13 mouse cellular contexts compared by ENCODE assay signal in genomic region chr5:114565751-114566150, GRCm38 (mm10). TPM values are rescaled to one million over a fixed set of nuclear protein-coding genes. Genes with fewer than 3 reads are reported as not detected.
DNase-seq lines count a peak whose midpoint lies in the region; ATAC-seq and TF ChIP-seq lines count a peak whose summit lies in the region.
"Had no signal": no experiment of that assay in that cellular context is flagged by ENCODE, and none has a peak within 500 bp of the region (broad histone marks: within the 10 kb centered on the region; RNA-seq: fewer than 3 reads in every experiment).

No protein-coding gene starts in this region.

- DNase-seq in forebrain, embryonic 10.5 days (ENCODE audit: extremely low spot score, low spot score), result no peak
- no peak for DNase-seq in kidney, adult 11 months
- peak; percentile 87 for DNase-seq in 416B (ENCODE audit: low read depth)
- peak; percentile 70 for DNase-seq in G1E (ENCODE audit: low spot score)
- no peak for DNase-seq in right cerebral cortex, adult 2 months (ENCODE audit: low spot score in 2 of 2)
- DNase-seq: embryo, embryonic 11 days; layer of hippocampus, postnatal 36 days; right cerebral cortex, postnatal 25 days had no signal

- peaks cover 14% of the 10 kb centered on the region for H3K9me3 ChIP-seq in forebrain, embryonic 10.5 days
- no peaks in the 10 kb centered on the region for H3K9me3 ChIP-seq in forebrain, embryonic 15.5 days
- peaks cover 6% of the 10 kb centered on the region; the same call in 1 of the 2 replicates for H3K9me3 ChIP-seq in kidney, embryonic 15.5 days (replicated peaks)
- H3K9me3 ChIP-seq in G1E (replicated peaks), result peaks cover 40% of the 10 kb centered on the region
- H3K9me3 ChIP-seq: midbrain, embryonic 15.5 days had no signal

- ATAC-seq in forebrain, embryonic 15.5 days (replicated peaks), result no peak
- ATAC-seq in kidney, embryonic 15.5 days (replicated peaks; ENCODE audit: low FRiP score), result no peak
- peak; percentile 51 for ATAC-seq in G1E (ENCODE audit: extremely low read depth, insufficient number of reproducible peaks, low FRiP score, poor library complexity, severe bottlenecking)
- ATAC-seq: midbrain, embryonic 15.5 days had no signal

- no peak overlapping the region for H3K4me3 ChIP-seq in forebrain, embryonic 10.5 days
- H3K4me3 ChIP-seq in forebrain, embryonic 15.5 days, result no peak overlapping the region
- no peak overlapping the region for H3K4me3 ChIP-seq in kidney, embryonic 15.5 days (replicated peaks)
- peak overlapping the region; percentile 60; the same call in 1 of the 2 replicates for H3K4me3 ChIP-seq in G1E (ENCODE audit: low read depth, low read length)
- H3K4me3 ChIP-seq: gastrocnemius, adult 2 months; heart, adult 2 months; midbrain, embryonic 15.5 days had no signal

- H3K27me3 ChIP-seq in forebrain, embryonic 10.5 days (ENCODE audit: poor library complexity, severe bottlenecking), result peaks cover 54% of the 10 kb centered on the region
- H3K27me3 ChIP-seq in forebrain, embryonic 15.5 days, result peaks cover 7% of the 10 kb centered on the region
- peaks cover 14% of the 10 kb centered on the region; the same call in 1 of the 2 replicates for H3K27me3 ChIP-seq in kidney, embryonic 15.5 days
- peaks cover 19% of the 10 kb centered on the region; the same call in 1 of the 2 replicates for H3K27me3 ChIP-seq in G1E (ENCODE audit: insufficient read depth, low read length)
- H3K27me3 ChIP-seq: midbrain, embryonic 15.5 days had no signal

- H3K4me1 ChIP-seq in forebrain, embryonic 10.5 days, result peaks cover 61% of the 10 kb centered on the region
- H3K4me1 ChIP-seq in forebrain, embryonic 15.5 days, result peaks cover 35% of the 10 kb centered on the region
- peaks cover 58% of the 10 kb centered on the region for H3K4me1 ChIP-seq in kidney, embryonic 15.5 days
- H3K4me1 ChIP-seq in G1E (ENCODE audit: insufficient read depth, low read depth, low read length), result peaks cover 52% of the 10 kb centered on the region

- H3K27ac ChIP-seq in forebrain, embryonic 10.5 days, result peak overlapping the region; percentile 37; the same call in 1 of the 2 replicates
- H3K27ac ChIP-seq in forebrain, embryonic 15.5 days (replicated peaks), result no peak overlapping the region
- H3K27ac ChIP-seq in kidney, embryonic 15.5 days, result 0 out of 2 replicates have a peak overlapping the region, but pooled peaks have one; percentile 0
- H3K27ac ChIP-seq: gastrocnemius, adult 2 months; heart, adult 2 months; midbrain, embryonic 15.5 days had no signal

- 79% methylated on average over 6 of the region's 6 CpGs for WGBS in forebrain, embryonic 10.5 days
- WGBS in forebrain, embryonic 15.5 days, result 80% methylated on average over 6 of the region's 6 CpGs
- WGBS in kidney, embryonic 15.5 days, result 51% methylated on average over 6 of the region's 6 CpGs

- no peak for TF ChIP-seq CTCF in G1E (IDR thresholded peaks at IDR 0.05; ENCODE audit: low read depth, low read length)

- no peaks in the 10 kb centered on the region for H3K36me3 ChIP-seq in forebrain, embryonic 10.5 days (replicated peaks)
- no peaks in the 10 kb centered on the region for H3K36me3 ChIP-seq in forebrain, embryonic 15.5 days
- H3K36me3 ChIP-seq in kidney, embryonic 15.5 days, result no peaks in the 10 kb centered on the region
- peaks cover 2% of the 10 kb centered on the region for H3K36me3 ChIP-seq in G1E (replicated peaks)
- H3K36me3 ChIP-seq: midbrain, embryonic 15.5 days had no signal

- H3K9ac ChIP-seq in forebrain, embryonic 15.5 days (replicated peaks), result no peak overlapping the region
- no peak overlapping the region for H3K9ac ChIP-seq in kidney, embryonic 15.5 days
- H3K9ac ChIP-seq: midbrain, embryonic 15.5 days had no signal

- no peak overlapping the region for H3K4me2 ChIP-seq in forebrain, embryonic 15.5 days (replicated peaks)
- H3K4me2 ChIP-seq in kidney, embryonic 15.5 days, result no peak overlapping the region
- H3K4me2 ChIP-seq: midbrain, embryonic 15.5 days had no signal

RNA-seq across cellular contexts. Expression of gene Fam222a, which starts 2.1 kb away (rescaled TPM):
- 3.9 and 4.1 TPM in 2 replicates for polyA plus RNA-seq in forebrain, embryonic 10.5 days (2016; fragmentation: Nextera tagmentation; extraction: Ambion mirVana)
- polyA plus RNA-seq in forebrain, embryonic 15.5 days (2015; fragmentation: Nextera tagmentation; extraction: Ambion mirVana), result 5.2 and 5.6 TPM in 2 replicates
- polyA plus RNA-seq in kidney, embryonic 15.5 days (2015; fragmentation: Nextera tagmentation; extraction: Ambion mirVana), result 4.4 and 4.7 TPM in 2 replicates
- total RNA-seq in G1E (2014; fragmentation: Nextera tagmentation) (3.2 and 3.8 TPM in 2 replicates), G1E (2017) (0.12 and 0.71 TPM in 2 replicates)
- 6.9 and 7.3 TPM in 2 replicates for polyA plus RNA-seq in G1E (2012)

Comparison
In these comparisons a context has a peak if more than half of its experiments do, and no peak if none do; other contexts are left out.
1. DNase-seq: peak in 416B (single experiment) and G1E (single experiment); none in forebrain, embryonic 10.5 days (single experiment), kidney, adult 11 months (single experiment) and right cerebral cortex, adult 2 months (0 of 2).